Mouse (Mus musculus) cerebellum, postnatal 25 days (tissue): ENCODE measurements around the gene Pdf.
"Not testable (repeated sequence)": the region's sequence is repeated elsewhere in the genome, so short reads cannot be mapped to it uniquely, and the experiment has no call there.

Source experiments
- DNase-seq, 2 experiments: peaks; one replicate each; pipeline ENCODE4 v3.0.0; 2021; ENCODE audit warnings: mixed read lengths in 2 of 2

Gene Pdf

GRCm38 (mm10) chr8:107035641-107036040 is 12.8 kb downstream of the Pdf start:
- DNase-seq, result no peak

- not testable (repeated sequence) for DNase-seq
Measured at GRCm38 (mm10) chr8:107033609-107034008, 14.8 kb downstream of the Pdf start.

- no peak for DNase-seq
Measured at GRCm38 (mm10) chr8:107031577-107032090, 16.8 kb downstream of the Pdf start.

GRCm38 (mm10) chr8:107030650-107031576 is 17.5 kb downstream of the Pdf start, which contains the start of gene Vps4a:
TSS of gene Vps4a (plus strand) at chr8:107031222.
- peak; percentile 98 for DNase-seq

GRCm38 (mm10) chr8:107030058-107030457 is 18.4 kb downstream of the Pdf start:
- DNase-seq, result no peak

GRCm38 (mm10) chr8:107029310-107029709 is 19.1 kb downstream of the Pdf start:
- no peak for DNase-seq

- DNase-seq, result no peak
Measured at GRCm38 (mm10) chr8:107023479-107023878, 24.9 kb downstream of the Pdf start.

- DNase-seq, result no peak
Measured at GRCm38 (mm10) chr8:107014915-107015314, 33.5 kb downstream of the Pdf start.

GRCm38 (mm10) chr8:107012666-107013065 is 35.7 kb downstream of the Pdf start:
- DNase-seq, result no peak

- DNase-seq, result no peak
Measured at GRCm38 (mm10) chr8:107007795-107008194, 40.6 kb downstream of the Pdf start.

- DNase-seq, result peak; percentile 88 to 94
Measured at GRCm38 (mm10) chr8:107002532-107002931, 45.9 kb downstream of the Pdf start.

GRCm38 (mm10) chr8:106999068-106999467 is 49.3 kb downstream of the Pdf start:
- DNase-seq, result no peak

GRCm38 (mm10) chr8:106997416-106997815 is 51.0 kb downstream of the Pdf start:
- no peak for DNase-seq

GRCm38 (mm10) chr8:106996339-106996738 is 52.1 kb downstream of the Pdf start:
- not testable (repeated sequence) for DNase-seq
